Mouse (Mus musculus) layer of hippocampus, postnatal 36 days (tissue): ENCODE data around the gene Doc2a. TPM values are rescaled to one million over a fixed set of nuclear protein-coding genes. Genes with fewer than 3 reads are reported as not detected.
"Not testable (repeated sequence)": the region's sequence is repeated elsewhere in the genome, so short reads cannot be mapped to it uniquely, and the experiment has no call there.

Experiments
- DNase-seq, 2 experiments: peaks; one replicate each; pipeline ENCODE4 v3.0.0; 2022
- total RNA-seq, 2 experiments: library from RNA; stranded (reverse); gene quantifications; 2 replicates each; pipeline ENCODE4 v1.2.3; 2021

Doc2a gene
- total RNA-seq, 2 experiments from 2014 or later, result 16.1 to 17.7 TPM

- no peak for DNase-seq
Observed at GRCm38 (mm10) chr7:126869780-126870519, 22.7 kb downstream of the Doc2a start.

DNA sequence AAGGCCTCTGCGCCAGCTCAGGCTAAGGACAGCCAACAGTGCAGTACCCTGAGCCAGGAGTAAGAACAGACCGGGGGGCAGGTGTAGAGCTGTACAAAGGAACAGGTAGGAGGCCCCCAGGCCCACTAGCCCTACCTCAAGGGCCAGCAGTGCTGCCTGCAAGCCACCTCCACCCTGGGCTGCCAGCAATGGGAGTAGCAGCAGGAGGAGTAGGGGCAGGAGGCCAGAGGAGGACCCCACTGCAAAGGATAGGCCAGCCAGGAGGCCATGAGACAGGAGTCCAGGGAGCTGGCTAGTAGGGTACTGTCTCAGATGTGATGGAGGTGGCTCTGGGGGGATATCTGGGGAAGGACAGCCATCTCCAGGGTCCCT is 23.3 kb downstream of the Doc2a start:
- DNase-seq, result no peak

DNA sequence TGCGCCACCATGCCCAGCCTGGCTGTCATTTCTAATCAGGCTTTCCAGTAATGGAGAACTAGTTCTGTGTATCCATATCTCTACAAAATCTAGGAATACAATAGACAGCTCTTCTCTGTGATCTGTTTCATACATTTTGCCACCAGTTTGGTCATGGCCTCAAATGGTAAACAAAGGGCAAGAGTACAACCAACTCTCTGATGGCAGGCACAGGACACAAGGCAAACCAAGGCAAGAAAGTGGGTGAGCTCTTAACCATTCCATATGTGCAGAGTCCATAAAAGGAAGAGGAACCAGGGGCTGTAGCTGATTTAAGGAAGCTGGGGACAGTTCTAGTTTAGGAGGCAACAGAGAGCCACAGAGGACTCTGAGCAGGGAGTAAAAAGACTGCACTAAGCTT is 30.0 kb downstream of the Doc2a start:
- no peak for DNase-seq

DNA sequence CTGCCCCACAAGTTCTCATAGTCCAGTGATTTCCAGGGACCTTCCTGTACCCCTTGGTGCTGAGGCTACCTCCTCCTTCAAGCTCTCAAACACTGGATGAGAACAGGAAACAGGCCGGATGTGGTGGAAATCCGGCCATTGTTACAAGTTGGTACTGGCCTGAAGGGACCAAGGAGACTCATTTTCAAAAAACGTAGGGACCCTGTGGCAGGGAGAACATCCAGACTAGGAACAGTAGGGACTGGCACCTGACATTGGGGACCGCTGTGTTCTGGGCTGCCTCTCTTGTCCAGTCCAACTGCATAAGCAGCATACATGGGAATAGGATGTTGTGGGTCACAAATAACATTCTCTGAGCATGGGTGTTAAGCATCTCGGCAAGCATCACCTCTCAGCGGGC is 33.8 kb downstream of the Doc2a start:
- no peak for DNase-seq

DNA sequence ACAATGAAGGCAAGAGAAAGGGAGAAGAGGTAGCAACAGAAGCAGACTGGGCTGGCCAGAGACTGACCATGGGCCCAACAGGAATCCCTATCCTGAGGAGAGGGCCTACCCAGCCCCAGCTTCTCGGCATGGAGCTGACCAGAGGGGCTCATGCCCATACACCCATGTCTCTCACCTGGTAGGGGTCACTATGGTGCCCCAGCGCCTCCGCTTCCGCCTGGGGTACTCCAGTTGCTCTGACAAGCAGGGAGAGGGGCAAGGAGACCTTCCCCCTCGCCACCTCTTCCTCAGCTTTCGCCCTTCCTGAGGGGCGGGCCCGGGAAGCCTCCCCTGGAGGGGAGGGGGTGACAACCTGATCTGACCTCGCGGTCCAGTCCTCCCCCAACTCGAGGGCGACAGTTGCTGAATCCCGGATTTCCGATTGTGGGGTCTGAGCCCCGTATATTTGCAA is 36.5 kb downstream of the Doc2a start:
- no peak for DNase-seq

GRCm38 (mm10) chr7:126884286-126885164 is 37.3 kb downstream of the Doc2a start, which contains the start of gene Taok2:
Taok2 (minus strand) TSS chr7:126884703.
- peak; percentile 98 to 99 for DNase-seq

DNA sequence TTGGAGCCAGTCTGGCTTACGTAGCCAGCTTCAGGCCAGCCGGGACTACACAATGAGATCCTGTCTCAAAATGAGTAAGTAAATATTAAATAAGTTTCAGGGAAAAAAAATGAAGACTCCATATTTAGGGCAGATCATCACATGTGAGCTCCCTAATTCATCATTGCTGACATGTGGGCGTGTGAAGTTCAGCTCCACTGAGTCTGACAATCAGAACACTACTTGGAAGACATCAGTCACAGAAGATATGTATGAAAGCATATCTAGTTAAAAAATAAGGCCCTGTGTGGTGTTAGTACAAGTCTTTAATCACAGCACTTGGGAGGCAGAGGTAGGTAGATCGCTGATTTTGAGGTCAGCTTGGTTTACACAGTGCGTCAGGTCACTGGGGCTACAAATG is 40.1 kb downstream of the Doc2a start:
- no peak for DNase-seq

- no peak for DNase-seq
Observed at GRCm38 (mm10) chr7:126888852-126889251, 41.6 kb downstream of the Doc2a start.

- DNase-seq, result no peak
Observed at GRCm38 (mm10) chr7:126896912-126897311, 49.7 kb downstream of the Doc2a start.

DNA sequence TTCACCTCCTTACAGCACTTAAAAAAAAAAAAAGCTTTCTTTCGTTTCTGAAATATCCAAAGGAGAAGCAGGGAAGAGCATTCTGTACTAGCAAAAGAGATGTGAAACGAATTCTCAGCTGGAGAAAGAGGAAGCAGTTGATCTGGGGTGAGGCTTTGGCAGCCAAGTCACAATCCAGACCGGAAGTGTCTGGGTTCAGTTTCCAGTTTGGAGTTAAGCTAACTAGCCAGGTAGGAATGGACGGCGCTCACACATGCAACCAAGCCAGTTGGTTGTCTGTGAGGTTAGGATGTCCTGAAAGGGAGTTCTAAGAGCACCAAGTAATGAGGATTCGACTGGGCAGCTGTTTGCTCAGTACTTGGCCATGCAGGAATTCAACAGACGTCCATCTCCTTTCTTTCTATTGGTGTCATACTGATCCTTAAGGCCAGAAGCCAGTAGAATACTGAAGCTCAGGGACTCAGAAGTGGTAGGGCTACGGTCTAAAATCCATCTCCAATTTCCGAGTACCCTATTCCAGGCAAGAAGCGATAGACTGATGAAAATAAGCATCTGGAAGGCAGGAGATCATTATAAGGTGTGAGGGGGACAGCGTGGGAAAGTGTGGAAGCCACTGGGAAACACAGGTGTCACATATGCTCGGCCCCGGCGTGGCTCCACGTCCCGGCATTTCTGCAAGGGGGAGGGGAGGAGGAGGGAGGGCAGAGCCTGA is 50.3 kb downstream of the Doc2a start:
- peak in 1 of 2 experiments; percentile 16 for DNase-seq

GRCm38 (mm10) chr7:126898102-126898990 is 51.1 kb downstream of the Doc2a start:
- DNase-seq, result peak; percentile 94 to 95

GRCm38 (mm10) chr7:126899781-126900180 is 52.6 kb downstream of the Doc2a start:
- not testable (repeated sequence) for DNase-seq

Other genes starting within 250 kb of the Doc2a start
- gene Nupr1, start 216.6 kb upstream of the Doc2a start, total RNA-seq, result 1 to 10 TPM; 7.5 to 7.9 TPM
- 10 to 100 TPM; 25.6 to 30.3 TPM for gene Sgf29, start 198.1 kb upstream of the Doc2a start, total RNA-seq
- 10 to 100 TPM in 1 of 2 experiments, 1 to 10 TPM in 1; 6.3 to 11.2 TPM for gene Sult1a1, start 171.0 kb upstream of the Doc2a start, total RNA-seq
- gene Bola2, start 152.0 kb upstream of the Doc2a start, total RNA-seq, result 100 to 1,000 TPM in 1 of 2 experiments, 10 to 100 TPM in 1; 98.8 to 109 TPM
- gene Slx1b, start 151.6 kb upstream of the Doc2a start, total RNA-seq, result 10 to 100 TPM; 16.2 to 16.4 TPM
- gene Coro1a, start 139.6 kb upstream of the Doc2a start, total RNA-seq, result 100 to 1,000 TPM; 114 to 121 TPM
- 100 to 1,000 TPM; 144 to 146 TPM for gene Mapk3, start 87.8 kb upstream of the Doc2a start, total RNA-seq
- gene Gdpd3, start 81.1 kb upstream of the Doc2a start, total RNA-seq, result 1 to 10 TPM; 2.5 to 5.1 TPM
- gene Ypel3, start 70.5 kb upstream of the Doc2a start, total RNA-seq, result 100 to 1,000 TPM; 278 to 291 TPM
- gene Tbx6, start 65.9 kb upstream of the Doc2a start, total RNA-seq, result 1 to 10 TPM in 1 of 2 experiments, under 1 TPM in 1; 0.75 to 1.1 TPM
- 10 to 100 TPM; 54.3 to 59.5 TPM for gene Ppp4c, start 54.9 kb upstream of the Doc2a start, total RNA-seq
- 10 to 100 TPM; 75.1 to 83.3 TPM for gene Fam57b, start 49.7 kb upstream of the Doc2a start, total RNA-seq
- gene 4930451I11Rik, start 15.8 kb upstream of the Doc2a start, total RNA-seq, result not detected
- 10 to 100 TPM; 29.5 to 32.0 TPM for gene Hirip3, start 14.6 kb downstream of the Doc2a start, total RNA-seq
- 10 to 100 TPM; 53.5 to 56.0 TPM for gene Ino80e, start 15.0 kb downstream of the Doc2a start, total RNA-seq
- gene Taok2, start 37.3 kb downstream of the Doc2a start, total RNA-seq, result 100 to 1,000 TPM; 151 to 165 TPM
- gene Tmem219, start 75.5 kb downstream of the Doc2a start, total RNA-seq, result 10 to 100 TPM; 23.2 to 23.8 TPM
- 100 to 1,000 TPM; 161 to 171 TPM for gene Kctd13, start 81.5 kb downstream of the Doc2a start, total RNA-seq
- 10 to 100 TPM; 34.1 to 35.4 TPM for gene Asphd1, start 102.2 kb downstream of the Doc2a start, total RNA-seq
- 100 to 1,000 TPM; 427 to 447 TPM for gene Sez6l2, start 103.1 kb downstream of the Doc2a start, total RNA-seq
- 100 to 1,000 TPM; 159 to 164 TPM for gene Cdipt, start 128.5 kb downstream of the Doc2a start, total RNA-seq
- gene Cdiptos, start 128.7 kb downstream of the Doc2a start, total RNA-seq, result under 1 TPM in 1 of 2 experiments, not detected in 1; 0.35 TPM
- gene Mvp, start 167.2 kb downstream of the Doc2a start, total RNA-seq, result 1 to 10 TPM; 7.2 to 8.4 TPM
- under 1 TPM in 1 of 2 experiments, not detected in 1; 0.90 TPM for gene Pagr1b, start 169.1 kb downstream of the Doc2a start, total RNA-seq
- 10 to 100 TPM; 10.4 to 16.2 TPM for gene Pagr1a, start 169.9 kb downstream of the Doc2a start, total RNA-seq
- 10 to 100 TPM; 68.6 to 82.2 TPM for gene Gm42742, start 173.7 kb downstream of the Doc2a start, total RNA-seq
- 100 to 1,000 TPM; 229 to 233 TPM for gene Prrt2, start 173.8 kb downstream of the Doc2a start, total RNA-seq
- gene Maz, start 179.6 kb downstream of the Doc2a start, total RNA-seq, result 100 to 1,000 TPM; 258 to 261 TPM
- 1 to 10 TPM; 6.9 to 7.3 TPM for gene Kif22, start 195.1 kb downstream of the Doc2a start, total RNA-seq
- gene Zg16, start 239.9 kb downstream of the Doc2a start, total RNA-seq, result not detected
- gene AI467606, start 243.9 kb downstream of the Doc2a start, total RNA-seq, result 1 to 10 TPM in 1 of 2 experiments, under 1 TPM in 1; 0.92 to 1.1 TPM